Mouse (Mus musculus) limb, embryonic 13.5 days (tissue): ENCODE results near the gene Txn2. TPM values are rescaled to one million over a fixed set of nuclear protein-coding genes. Genes with fewer than 3 reads are reported as not detected.

Experiments used
- ATAC-seq: fragments of 200-750 bp; cut with Nextera tagmentation; 2 replicates; pipeline ENCODE4 v1.8.0; 2017; ENCODE audit warnings: low read depth, moderate number of reproducible peaks, moderate TSS enrichment; ENCODE audit not compliant: low FRiP score
- H3K27ac ChIP-seq: fragments of 300-500 bp; sonication (generic); 2 replicates; pipeline ENCODE4 v1.5.1; 2015; ENCODE audit warnings: inconsistent platforms, mild to moderate bottlenecking, moderate library complexity
- H3K27me3 ChIP-seq: fragments of 300-500 bp; sonication (generic); 2 replicates; pipeline ENCODE4 v1.6.1; 2015; ENCODE audit warnings: mild to moderate bottlenecking, inconsistent platforms
- H3K36me3 ChIP-seq: fragments of 300-500 bp; sonication (generic); 2 replicates; pipeline ENCODE4 v1.6.1; 2015; ENCODE audit warnings: inconsistent platforms, mild to moderate bottlenecking, moderate library complexity
- H3K4me1 ChIP-seq: fragments of 300-500 bp; sonication (generic); 2 replicates; pipeline ENCODE4 v1.6.1; 2015; ENCODE audit warnings: inconsistent platforms
- H3K4me2 ChIP-seq: fragments of 300-500 bp; sonication (generic); replicated peaks from 2 replicates; pipeline ENCODE4 v1.6.1; 2015; ENCODE audit warnings: inconsistent platforms, mild to moderate bottlenecking, moderate library complexity
- H3K4me3 ChIP-seq: fragments of 300-500 bp; sonication (generic); 2 replicates; pipeline ENCODE4 v1.5.1; 2015; ENCODE audit warnings: moderate library complexity, mild to moderate bottlenecking, inconsistent platforms
- H3K9ac ChIP-seq: fragments of 300-500 bp; sonication (generic); 2 replicates; pipeline ENCODE4 v1.6.1; 2015; ENCODE audit warnings: mild to moderate bottlenecking, inconsistent platforms
- H3K9me3 ChIP-seq: fragments of 300-500 bp; sonication (generic); 2 replicates; pipeline ENCODE4 v1.6.1; 2016; ENCODE audit warnings: inconsistent platforms
- whole genome bisulfite sequencing: fragments of 180-500 bp; shearing (Covaris S2); methylation state at CpG from one replicate; pipeline ENCODE4 v1.1.7; 2015; 5-methylcytosine and 5-hydroxymethylcytosine counted together
- polyA plus RNA-seq: library from polyadenylated mRNA; unstranded; fragments of >200 nt; fragmentation: Nextera tagmentation; extraction: Ambion mirVana; gene quantifications from 2 replicates; pipeline ENCODE4 v1.2.1, GENCODE M21; 2015

Gene Txn2
- 237 and 238 TPM in 2 replicates for polyA plus RNA-seq

DNA sequence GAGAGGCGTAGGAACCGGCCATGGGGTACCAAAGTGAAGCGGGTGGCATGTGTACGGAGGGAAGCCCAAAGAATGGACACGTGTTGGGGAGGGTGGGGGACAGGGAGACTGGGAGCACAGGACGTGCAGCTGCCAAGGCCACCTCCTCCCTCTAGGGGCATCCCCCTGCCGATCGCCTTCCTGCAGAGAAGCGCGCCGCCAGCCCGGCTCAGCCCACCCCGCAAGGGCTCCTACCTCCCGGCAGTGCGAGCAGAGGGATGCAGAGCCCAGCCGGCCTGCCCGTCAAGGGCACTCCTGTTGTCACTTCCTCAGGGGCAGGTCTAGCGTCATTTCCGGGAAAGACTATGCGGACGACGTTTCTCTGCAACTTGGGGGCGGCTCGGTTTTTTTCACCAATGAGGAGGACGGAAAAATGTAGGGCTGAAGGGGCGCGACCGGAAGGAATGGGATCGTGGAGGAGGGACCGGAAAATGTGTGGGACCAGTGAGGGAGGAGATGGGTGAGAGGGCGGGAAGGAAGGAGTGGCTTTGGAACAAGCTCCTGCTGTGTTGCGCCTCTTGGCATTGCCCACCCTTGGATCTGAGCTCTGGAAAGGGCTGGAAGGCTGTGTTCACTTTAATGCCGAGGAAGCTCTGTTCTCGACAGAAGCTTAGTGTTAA, at the start of gene Txn2:
Gene Txn2, minus strand, starts transcription at position 334 of the 659 bp plus-strand sequence.
- peaks cover 24% of the 10 kb centered on the region for H3K4me1 ChIP-seq
- WGBS = under 1% methylated on average over 34 of the region's 34 CpGs
- peak within 1 kb of the TSS; percentile 82 for H3K4me2 ChIP-seq
- H3K9ac ChIP-seq = peak within 1 kb of the TSS; percentile 76
- H3K27me3 ChIP-seq = no peaks in the 10 kb centered on the region
- H3K4me3 ChIP-seq = peak within 1 kb of the TSS; percentile 79
- peak; percentile 95 for ATAC-seq
- H3K36me3 ChIP-seq = peaks cover 33% of the 10 kb centered on the region
- peak within 1 kb of the TSS; percentile 91 for H3K27ac ChIP-seq
- no peaks in the 10 kb centered on the region for H3K9me3 ChIP-seq

DNA sequence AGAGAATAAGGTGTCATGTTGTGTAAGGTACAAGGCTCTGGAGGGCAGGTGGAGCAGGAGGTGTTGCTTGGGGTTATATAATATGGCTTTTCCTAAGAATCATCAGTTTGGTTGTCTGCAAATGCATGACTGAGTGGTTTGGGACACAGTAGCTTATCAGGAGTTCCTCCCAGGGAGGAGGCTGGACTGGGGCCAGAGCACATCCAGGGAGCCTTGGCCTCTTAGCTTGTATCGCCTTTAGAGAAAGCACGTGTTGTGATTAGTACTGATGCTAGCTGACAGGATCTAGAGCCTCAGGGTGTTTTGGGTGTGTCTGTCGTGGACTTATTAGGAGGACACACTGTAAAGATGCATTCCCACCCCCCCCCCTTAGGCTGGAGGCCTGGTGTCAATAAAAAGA, 48.9 kb upstream of the Txn2 start:
- peaks cover 10% of the 10 kb centered on the region; the same call in 1 of the 2 replicates for H3K27me3 ChIP-seq
- no peak overlapping the region for H3K4me2 ChIP-seq
- WGBS = 65% methylated on average over 3 of the region's 3 CpGs
- ATAC-seq = no peak
- H3K27ac ChIP-seq = no peak overlapping the region
- H3K36me3 ChIP-seq = no peaks in the 10 kb centered on the region
- no peaks in the 10 kb centered on the region for H3K9me3 ChIP-seq
- H3K4me1 ChIP-seq = no peaks in the 10 kb centered on the region
- no peak overlapping the region for H3K9ac ChIP-seq
- no peak overlapping the region for H3K4me3 ChIP-seq

DNA sequence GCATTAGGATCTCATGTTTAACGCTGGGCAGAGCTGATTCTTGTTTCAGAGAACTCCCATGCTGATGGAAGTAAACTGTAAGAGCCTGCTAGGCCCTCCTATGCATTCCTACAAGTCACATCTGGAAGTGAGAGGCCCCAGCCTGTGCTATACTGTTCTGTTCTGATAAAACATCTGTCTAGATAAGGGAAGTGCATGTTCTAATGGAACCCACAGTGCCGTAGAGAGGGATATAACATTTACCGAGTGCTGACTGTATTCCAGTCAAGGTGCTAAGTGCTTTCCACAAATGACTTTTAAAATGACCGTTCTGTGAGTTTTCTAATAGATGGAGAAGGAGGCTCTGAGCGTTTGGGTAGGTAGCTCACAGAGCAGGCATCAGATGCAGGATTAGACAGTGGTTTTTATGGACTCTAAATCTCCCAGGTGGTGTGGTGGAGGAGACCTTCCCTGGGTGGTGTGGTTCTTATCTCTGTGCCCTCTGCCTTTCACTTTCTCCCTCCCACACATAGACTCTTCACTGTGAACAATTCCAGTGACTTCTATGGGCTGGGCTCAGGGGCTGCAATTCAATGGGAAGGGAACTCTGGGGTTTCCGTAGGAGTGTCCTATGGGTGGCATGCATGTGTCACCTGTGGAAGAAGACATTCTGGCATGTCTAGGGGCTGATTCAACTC, 45.5 kb upstream of the Txn2 start:
- Histone ChIP-seq H3K27me3 (no peaks in the 10 kb centered on the region), H3K4me1 (peaks cover 11% of the 10 kb centered on the region), H3K4me3 (no peak overlapping the region), H3K9ac (no peak overlapping the region), H3K36me3 (no peaks in the 10 kb centered on the region), H3K27ac (no peak overlapping the region), H3K4me2 (no peak overlapping the region), H3K9me3 (no peaks in the 10 kb centered on the region)
- 79% methylated on average over 6 of the region's 6 CpGs for WGBS
- no peak for ATAC-seq

DNA sequence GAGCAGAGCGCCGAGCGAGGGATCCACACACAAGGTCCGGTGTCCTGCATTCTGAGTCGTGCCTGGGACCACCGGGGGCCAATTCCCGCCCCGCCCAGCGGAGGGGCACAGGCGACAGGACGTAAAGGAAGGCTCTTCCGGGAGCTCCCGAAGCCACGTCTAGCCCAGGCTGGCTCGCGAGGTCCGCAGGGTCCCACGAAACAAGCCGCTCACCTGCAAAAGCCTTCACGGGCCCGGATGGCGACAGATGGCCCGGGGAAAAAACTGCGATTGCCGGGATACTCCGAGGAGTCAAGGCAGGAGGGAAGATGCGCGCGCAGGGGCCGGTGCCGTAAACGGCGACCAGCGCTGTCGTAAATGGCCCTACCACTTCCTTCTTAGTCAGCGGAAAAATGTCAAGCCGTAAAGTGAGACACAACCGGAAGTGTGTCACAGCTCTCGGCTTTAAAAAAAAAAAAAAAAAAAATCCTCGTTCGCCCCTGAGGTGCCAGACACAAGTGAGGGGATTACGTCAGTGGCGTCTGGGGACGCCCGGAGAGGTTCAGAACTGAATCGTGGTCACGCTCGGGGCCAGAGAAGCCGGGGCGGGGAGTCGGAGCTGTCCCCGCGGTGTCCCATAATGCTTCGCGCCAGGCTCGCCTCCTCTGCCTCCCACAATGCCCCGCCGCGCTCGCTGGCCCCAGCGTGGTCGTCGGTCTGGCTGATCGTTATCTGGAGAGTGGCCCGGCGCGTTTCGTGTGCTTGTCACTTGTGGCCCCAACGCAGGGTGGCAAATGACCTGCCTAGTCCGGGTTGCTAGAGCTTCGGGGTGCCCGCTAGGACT, 41.9 kb upstream of the Txn2 start, which contains the start of gene Eif3d:
Gene Eif3d, minus strand, starts transcription at position 344 of the 823 bp plus-strand sequence.
- WGBS = under 1% methylated on average over 72 of the region's 72 CpGs
- peaks cover 30% of the 10 kb centered on the region for H3K36me3 ChIP-seq
- H3K9me3 ChIP-seq = no peaks in the 10 kb centered on the region
- peaks cover 19% of the 10 kb centered on the region for H3K4me1 ChIP-seq
- peak; percentile 85 for ATAC-seq
- H3K4me2 ChIP-seq = peak within 1 kb of the TSS; percentile 97
- peak within 1 kb of the TSS; percentile 98 for H3K9ac ChIP-seq
- H3K4me3 ChIP-seq = peak within 1 kb of the TSS; percentile 90
- H3K27ac ChIP-seq = peak within 1 kb of the TSS; percentile 96
- no peaks in the 10 kb centered on the region for H3K27me3 ChIP-seq

DNA sequence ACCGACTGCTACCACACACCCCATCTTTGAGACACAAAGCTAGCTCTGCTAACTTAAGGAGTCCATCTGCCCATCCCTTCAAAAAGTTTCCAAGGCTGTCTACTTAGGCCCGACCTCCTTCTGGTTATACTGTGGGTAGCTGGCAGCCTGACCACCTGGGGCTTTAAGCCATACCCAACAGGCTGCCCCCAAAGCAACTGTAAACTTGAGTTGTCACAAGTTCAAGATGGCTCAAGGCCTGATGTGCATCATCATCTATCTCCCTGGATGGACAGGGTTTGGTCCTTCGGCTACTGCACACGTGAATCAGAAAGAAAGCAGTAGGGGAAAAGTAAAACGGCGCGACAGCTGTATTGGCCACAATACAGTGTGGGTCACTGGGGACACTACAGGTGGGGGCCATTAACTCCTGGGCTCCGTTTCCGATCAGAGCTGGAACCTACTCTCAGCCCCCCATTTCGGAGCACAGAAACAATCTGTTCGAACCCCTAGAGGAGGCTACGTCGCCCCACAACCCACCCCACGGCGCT, 41.2 kb upstream of the Txn2 start:
- Histone ChIP-seq H3K9ac (peak overlapping the region; percentile 98), H3K4me1 (peaks cover 19% of the 10 kb centered on the region), H3K36me3 (peaks cover 37% of the 10 kb centered on the region), H3K27ac (peak overlapping the region; percentile 96), H3K4me3 (peak overlapping the region; percentile 90), H3K27me3 (no peaks in the 10 kb centered on the region), H3K9me3 (no peaks in the 10 kb centered on the region), H3K4me2 (peak overlapping the region; percentile 97)
- WGBS = 2% methylated on average over 15 of the region's 15 CpGs
- no peak for ATAC-seq

DNA sequence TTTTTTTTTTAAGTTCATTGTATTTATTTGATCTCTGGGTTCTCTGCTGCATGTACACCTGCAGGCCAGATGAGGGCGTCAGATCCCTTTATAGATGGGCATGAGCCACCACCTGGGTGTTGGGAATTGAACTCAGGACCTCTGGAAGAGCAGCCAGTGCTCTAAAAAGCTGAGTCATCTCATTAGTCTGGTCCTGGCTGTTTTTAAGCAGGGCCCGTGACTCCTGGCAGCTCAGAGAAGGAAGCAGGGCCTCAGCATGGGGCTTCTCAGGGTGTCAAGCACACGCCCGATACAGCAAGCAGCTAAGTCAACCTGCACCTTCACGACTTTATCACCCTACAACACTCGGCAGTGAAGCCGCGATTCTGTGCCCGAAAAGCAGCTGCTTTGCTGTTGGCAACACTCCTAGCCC, 36.3 kb upstream of the Txn2 start:
- no peaks in the 10 kb centered on the region for H3K9me3 ChIP-seq
- peaks cover 13% of the 10 kb centered on the region for H3K4me1 ChIP-seq
- H3K9ac ChIP-seq = no peak overlapping the region
- H3K27ac ChIP-seq = no peak overlapping the region
- H3K27me3 ChIP-seq = no peaks in the 10 kb centered on the region
- peaks cover 86% of the 10 kb centered on the region for H3K36me3 ChIP-seq
- no peak overlapping the region for H3K4me3 ChIP-seq
- no peak overlapping the region for H3K4me2 ChIP-seq
- 80% methylated on average over 9 of the region's 9 CpGs for WGBS
- no peak for ATAC-seq

DNA sequence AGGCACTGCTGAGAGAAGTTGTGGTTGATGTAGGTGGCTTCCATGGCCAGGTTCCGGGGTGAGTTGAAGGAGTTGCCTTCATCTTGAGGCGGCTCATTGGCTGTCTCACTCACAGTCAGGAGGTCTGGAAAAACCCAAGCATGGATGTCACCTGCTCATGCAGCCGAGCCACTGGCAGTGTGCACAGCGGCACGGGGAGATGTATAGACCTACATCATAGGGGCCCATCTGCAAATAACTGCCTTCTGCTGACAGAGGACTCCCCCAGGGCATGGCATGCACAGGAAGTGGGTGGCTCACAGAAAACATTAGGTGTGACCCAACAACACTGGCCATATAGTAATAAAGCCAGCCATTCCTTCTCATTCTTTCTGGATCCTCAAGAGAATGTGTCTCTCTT, 33.6 kb upstream of the Txn2 start:
- Histone ChIP-seq H3K27me3 (no peaks in the 10 kb centered on the region), H3K4me2 (no peak overlapping the region), H3K4me3 (no peak overlapping the region), H3K36me3 (peaks cover 95% of the 10 kb centered on the region), H3K9ac (no peak overlapping the region), H3K27ac (no peak overlapping the region), H3K4me1 (peaks cover 3% of the 10 kb centered on the region), H3K9me3 (no peaks in the 10 kb centered on the region)
- 88% methylated on average over 5 of the region's 5 CpGs for WGBS
- ATAC-seq = no peak

DNA sequence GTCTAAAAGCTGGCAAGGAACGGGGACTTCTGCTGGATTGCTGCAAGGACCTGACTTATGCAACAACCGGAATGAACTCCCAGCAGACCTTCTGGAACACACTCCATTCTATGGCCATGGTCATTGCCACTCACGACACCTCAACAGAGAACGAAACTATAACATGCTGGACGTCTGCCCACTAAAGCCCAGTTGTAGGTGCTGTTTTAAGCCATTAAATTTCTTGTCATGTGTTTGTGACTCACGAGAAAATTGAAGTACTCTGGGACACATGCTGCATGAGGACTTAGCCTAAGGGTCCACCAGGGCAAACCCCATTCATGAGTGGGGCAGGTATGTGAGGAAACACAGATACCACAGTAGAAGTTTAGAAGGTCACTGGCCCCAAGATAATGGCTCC, 31.9 kb upstream of the Txn2 start:
- H3K27me3 ChIP-seq = peaks cover 7% of the 10 kb centered on the region
- peaks cover 78% of the 10 kb centered on the region for H3K36me3 ChIP-seq
- ATAC-seq = no peak
- 91% methylated on average over 6 of the region's 6 CpGs for WGBS
- peaks cover 17% of the 10 kb centered on the region for H3K4me1 ChIP-seq
- H3K9ac ChIP-seq = no peak overlapping the region
- no peak overlapping the region for H3K4me3 ChIP-seq
- no peak overlapping the region for H3K4me2 ChIP-seq
- no peaks in the 10 kb centered on the region for H3K9me3 ChIP-seq
- H3K27ac ChIP-seq = no peak overlapping the region

DNA sequence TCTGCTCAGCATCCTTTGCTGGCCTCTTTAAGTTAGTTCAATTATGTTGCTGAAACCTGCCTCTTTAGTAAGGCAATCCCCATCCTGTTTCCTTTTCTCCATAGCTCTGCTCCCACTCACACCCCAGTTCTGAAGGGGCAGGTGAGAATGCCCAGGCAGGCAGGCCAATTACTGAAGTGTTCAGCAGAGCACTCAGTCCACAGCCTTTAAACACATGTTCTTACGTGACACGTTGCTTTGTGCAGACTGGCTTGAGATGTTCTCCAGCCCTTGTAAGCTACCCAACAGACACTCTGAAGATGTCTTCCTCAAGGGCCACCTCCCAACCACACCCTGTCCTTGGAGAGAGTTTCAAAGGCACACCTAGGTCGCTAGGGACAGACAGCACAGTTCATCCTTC, 29.3 kb upstream of the Txn2 start:
- Histone ChIP-seq H3K9ac (no peak overlapping the region), H3K27ac (no peak overlapping the region), H3K27me3 (peaks cover 17% of the 10 kb centered on the region), H3K36me3 (peaks cover 54% of the 10 kb centered on the region), H3K4me3 (no peak overlapping the region), H3K4me2 (no peak overlapping the region), H3K9me3 (no peaks in the 10 kb centered on the region), H3K4me1 (peaks cover 20% of the 10 kb centered on the region)
- no peak for ATAC-seq
- 65% methylated on average over 3 of the region's 3 CpGs for WGBS

DNA sequence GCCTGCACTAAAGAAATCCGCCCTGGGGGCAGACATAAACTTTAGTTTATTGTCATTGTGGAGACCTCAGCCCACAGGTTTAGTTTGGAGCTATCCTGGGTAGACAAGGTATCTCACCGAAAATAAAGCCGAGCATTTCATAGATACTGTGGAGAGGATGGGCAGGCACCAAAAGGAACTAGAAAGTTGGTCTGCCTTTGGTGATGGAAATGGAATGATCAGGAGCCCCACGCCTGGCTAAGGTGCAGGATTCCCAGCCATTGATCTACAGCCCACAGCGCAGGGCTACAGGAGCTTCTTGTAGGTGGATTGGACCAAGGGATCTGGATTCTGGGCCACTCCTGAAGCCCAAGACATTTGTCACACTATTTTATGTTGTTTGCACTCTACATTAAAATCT, 28.8 kb upstream of the Txn2 start:
- Histone ChIP-seq H3K36me3 (peaks cover 54% of the 10 kb centered on the region), H3K9me3 (no peaks in the 10 kb centered on the region), H3K27me3 (peaks cover 17% of the 10 kb centered on the region), H3K4me1 (peaks cover 20% of the 10 kb centered on the region), H3K9ac (no peak overlapping the region), H3K27ac (no peak overlapping the region), H3K4me3 (no peak overlapping the region), H3K4me2 (peak overlapping the region; percentile 91; the same call in 1 of the 2 replicates)
- WGBS = 41% methylated on average over 5 of the region's 5 CpGs
- ATAC-seq = no peak

DNA sequence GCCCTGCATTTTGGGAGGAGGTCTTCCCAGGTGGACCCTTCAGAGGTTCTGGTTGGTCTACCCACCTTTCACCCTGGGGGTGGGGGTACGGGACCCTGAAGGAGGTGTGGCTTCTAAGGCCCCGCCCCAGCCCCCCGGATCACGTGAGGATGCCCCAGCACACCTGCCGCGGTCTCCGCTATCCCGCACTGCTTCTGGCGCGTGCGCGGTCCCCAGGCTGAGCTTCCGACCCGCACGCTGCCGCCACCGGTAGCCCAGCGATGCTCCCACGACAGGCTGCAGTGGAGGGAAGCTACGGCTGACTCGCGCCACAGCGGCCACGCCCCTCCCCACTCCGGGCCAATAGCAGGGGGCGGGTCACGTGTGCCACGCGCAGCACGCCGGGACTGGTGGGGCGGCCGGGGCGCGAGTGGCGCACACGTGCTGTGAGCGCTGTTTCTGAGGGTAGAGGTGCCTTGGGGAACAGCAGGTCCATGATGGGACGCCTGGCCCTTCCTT, 27.6 kb upstream of the Txn2 start, which contains the start of gene Foxred2:
Gene Foxred2, minus strand, starts transcription at position 319 of the 498 bp plus-strand sequence.
- Histone ChIP-seq H3K4me2 (peak within 1 kb of the TSS; percentile 91), H3K4me1 (peaks cover 20% of the 10 kb centered on the region), H3K4me3 (peak within 1 kb of the TSS; percentile 54), H3K36me3 (peaks cover 51% of the 10 kb centered on the region), H3K9ac (peak within 1 kb of the TSS; percentile 63), H3K27ac (no peak within 1 kb of the TSS; the same call in 1 of the 2 replicates), H3K9me3 (no peaks in the 10 kb centered on the region), H3K27me3 (peaks cover 17% of the 10 kb centered on the region)
- WGBS = under 1% methylated on average over 32 of the region's 39 CpGs
- peak; percentile 92 for ATAC-seq
